In the genomic region with DNA sequence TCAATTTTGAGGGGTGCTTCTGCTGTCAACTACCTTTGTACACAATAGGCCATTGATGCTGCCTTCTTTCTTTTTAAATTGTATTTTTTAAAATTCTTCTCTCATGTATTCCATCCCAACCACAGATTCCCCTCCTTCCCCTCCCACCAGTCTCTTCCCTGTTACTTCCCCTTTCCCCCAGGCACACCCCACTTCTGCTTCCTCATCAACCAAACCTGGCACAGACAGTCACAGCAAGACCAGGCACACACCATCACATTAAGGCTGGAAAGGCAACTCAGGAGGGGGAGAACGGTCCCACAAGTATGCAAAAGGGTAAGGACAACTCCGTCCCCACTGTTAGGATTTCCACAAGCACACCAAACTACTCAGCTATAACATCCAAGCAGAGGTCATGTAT, we compare ENCODE assay signal across 13 mouse cellular contexts.
DNase-seq lines count a peak whose midpoint lies in the region; ATAC-seq lines count a peak whose summit lies in the region.
"Had no signal": no experiment of that assay in that cellular context is flagged by ENCODE, and none has a peak within 500 bp of the region (broad histone marks: within the 10 kb centered on the region; RNA-seq: fewer than 3 reads in every experiment).

No protein-coding gene starts in this region.

- peak; percentile 16 for DNase-seq in lung, postnatal 36 days
- no peak for DNase-seq in lung, postnatal 10 days
- peak; percentile 8 to 12 for DNase-seq in monocyte, adult 2 months (ENCODE audit: low read depth in 1 of 2, low spot score in 2 of 2)
- no peak for DNase-seq in adrenal gland, postnatal 14 days
- DNase-seq in right cerebral cortex, adult 2 months (ENCODE audit: low spot score in 2 of 2): no peak
- DNase-seq: adrenal gland, postnatal 10 days; cerebellum, adult 18-20 months; cerebellum, adult 9-11 months; cerebellum, postnatal 36 days; forebrain, postnatal 0 days; gastrocnemius, postnatal 14 days had no signal

- ATAC-seq in granulocyte monocyte progenitor cell, adult 5-6 weeks (replicated peaks; ENCODE audit: poor library complexity, severe bottlenecking): peak; percentile 100
- ATAC-seq: forebrain, embryonic 13.5 days; forebrain, postnatal 0 days had no signal

Comparison
In these comparisons a context has a peak if more than half of its experiments do, and no peak if none do; other contexts are left out.
1. DNase-seq: peak in lung, postnatal 36 days (single experiment) and monocyte, adult 2 months (2 of 2); none in lung, postnatal 10 days (single experiment), adrenal gland, postnatal 14 days (single experiment) and right cerebral cortex, adult 2 months (0 of 2).